Mouse (Mus musculus) intestine, postnatal 0 days (tissue): Measurements from ENCODE around the gene Fam210b. TPM values are rescaled to one million over a fixed set of nuclear protein-coding genes. Genes with fewer than 3 reads are reported as not detected.

Experiments
- ATAC-seq: fragments of 200-750 bp; cut with Nextera tagmentation; 2 replicates; pipeline ENCODE4 v1.8.0; 2017; ENCODE audit warnings: mild to moderate bottlenecking, moderate TSS enrichment, moderate library complexity
- H3K27ac ChIP-seq: fragments of 300-500 bp; sonication (generic); 2 replicates; pipeline ENCODE4 v1.5.1; 2014; ENCODE audit warnings: mild to moderate bottlenecking, low read depth, low read length, moderate library complexity
- H3K27me3 ChIP-seq: fragments of 300-500 bp; sonication (generic); replicated peaks from 2 replicates; pipeline ENCODE4 v1.6.1; 2014; ENCODE audit warnings: low read length, mixed read lengths; ENCODE audit not compliant: control insufficient read depth, insufficient read depth
- H3K36me3 ChIP-seq: fragments of 300-500 bp; sonication (generic); 2 replicates; pipeline ENCODE4 v1.6.1; 2014; ENCODE audit warnings: mild to moderate bottlenecking, moderate library complexity; ENCODE audit not compliant: control insufficient read depth, insufficient read depth
- H3K4me1 ChIP-seq: fragments of 300-500 bp; sonication (generic); replicated peaks from 2 replicates; pipeline ENCODE4 v1.6.1; 2014; ENCODE audit warnings: antibody characterized with exemption, low read length, mixed read lengths; ENCODE audit not compliant: control insufficient read depth, insufficient read depth
- H3K4me2 ChIP-seq: fragments of 300-500 bp; sonication (generic); replicated peaks from 2 replicates; pipeline ENCODE4 v1.6.1; 2014; ENCODE audit warnings: low read depth, mild to moderate bottlenecking, moderate library complexity
- H3K4me3 ChIP-seq: fragments of 300-500 bp; sonication (generic); 2 replicates; pipeline ENCODE4 v1.5.1; 2014; ENCODE audit warnings: low read depth, low read length
- H3K9ac ChIP-seq: fragments of 300-500 bp; sonication (generic); 2 replicates; pipeline ENCODE4 v1.6.1; 2014; ENCODE audit warnings: mild to moderate bottlenecking, low read depth, low read length
- H3K9me3 ChIP-seq: fragments of 300-500 bp; sonication (generic); 2 replicates; pipeline ENCODE4 v1.6.1; 2016; ENCODE audit warnings: mixed run types; ENCODE audit not compliant: control insufficient read depth
- CTCF ChIP-seq: sonication (generic); IDR thresholded peaks from 2 replicates; pipeline ENCODE4 v1.5.1; 2016; ENCODE audit warnings: low read depth, mild to moderate bottlenecking, control low read depth, antibody characterized with exemption, moderate library complexity
- WGBS: fragments of 180-500 bp; shearing (Covaris S2); extraction: QIAGEN DNeasy Blood & Tissue Kit; methylation state at CpG from one replicate; pipeline ENCODE4 v1.1.7; 2014; 5-methylcytosine and 5-hydroxymethylcytosine counted together
- polyA plus RNA-seq: library from polyadenylated mRNA; unstranded; fragments of >200 nt; fragmentation: Nextera tagmentation; extraction: Ambion mirVana; gene quantifications from 2 replicates; pipeline ENCODE4 v1.2.1, GENCODE M21; 2015

The Fam210b gene
- polyA plus RNA-seq, 1 experiment from 2014 or later, result 11.5 TPM

DNA sequence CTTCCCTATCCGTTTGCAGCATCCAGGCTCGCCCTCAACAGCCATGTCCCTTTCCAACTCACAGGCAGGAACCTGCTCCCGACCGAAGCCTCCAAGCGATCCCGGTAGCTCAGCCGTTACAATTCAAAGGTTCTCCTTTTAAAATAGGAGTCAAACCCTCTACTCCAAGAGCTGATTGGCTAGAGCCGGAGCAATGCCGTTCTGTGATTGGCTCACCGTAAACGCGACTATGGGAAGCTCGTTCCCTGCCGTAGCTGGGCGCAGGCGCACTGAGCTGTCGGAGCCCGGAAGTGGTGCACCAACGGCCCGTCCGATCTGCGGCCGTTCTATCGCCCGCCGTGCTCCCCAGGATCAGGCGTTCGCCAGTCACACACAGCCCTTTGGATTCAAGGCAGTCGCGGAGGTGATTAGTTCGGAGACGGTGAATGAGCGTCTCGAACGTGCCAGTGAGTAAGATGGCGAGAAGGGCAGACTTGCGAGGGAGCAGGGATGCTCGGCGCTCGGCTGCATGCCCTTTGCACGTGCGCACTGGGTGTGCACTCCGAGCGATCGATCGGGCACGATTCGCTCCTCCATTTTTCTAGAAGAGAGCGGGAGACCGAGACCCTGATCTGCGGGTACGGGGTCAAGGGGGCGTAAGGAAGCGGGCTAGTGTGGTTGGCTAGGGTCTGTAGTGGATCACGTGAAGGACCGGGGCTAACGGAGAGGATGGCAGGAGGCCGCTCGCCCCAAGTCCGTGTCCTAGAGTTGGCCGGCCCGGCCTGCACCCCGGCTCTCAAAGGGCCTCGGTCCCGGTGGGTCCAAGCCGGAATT is 25.3 kb downstream of the Fam210b start, which contains the start of the genes Aurka and Cstf1:
Gene Aurka, minus strand, starts transcription at position 125 of the 813 bp plus-strand sequence.
Gene Cstf1, plus strand, starts transcription at position 271 of the 813 bp plus-strand sequence.
- Histone ChIP-seq H3K9me3 (no peaks in the 10 kb centered on the region), H3K36me3 (peaks cover 45% of the 10 kb centered on the region), H3K4me1 (no peaks in the 10 kb centered on the region), H3K4me3 (peak within 1 kb of the TSS; percentile 95), H3K27me3 (no peaks in the 10 kb centered on the region), H3K27ac (peak within 1 kb of the TSS; percentile 75), H3K4me2 (peak within 1 kb of the TSS; percentile 84), H3K9ac (peak within 1 kb of the TSS; percentile 87)
- TF ChIP-seq CTCF, result no peak
- ATAC-seq, result peak; percentile 99
- WGBS, result under 1% methylated on average over 66 of the region's 66 CpGs

DNA sequence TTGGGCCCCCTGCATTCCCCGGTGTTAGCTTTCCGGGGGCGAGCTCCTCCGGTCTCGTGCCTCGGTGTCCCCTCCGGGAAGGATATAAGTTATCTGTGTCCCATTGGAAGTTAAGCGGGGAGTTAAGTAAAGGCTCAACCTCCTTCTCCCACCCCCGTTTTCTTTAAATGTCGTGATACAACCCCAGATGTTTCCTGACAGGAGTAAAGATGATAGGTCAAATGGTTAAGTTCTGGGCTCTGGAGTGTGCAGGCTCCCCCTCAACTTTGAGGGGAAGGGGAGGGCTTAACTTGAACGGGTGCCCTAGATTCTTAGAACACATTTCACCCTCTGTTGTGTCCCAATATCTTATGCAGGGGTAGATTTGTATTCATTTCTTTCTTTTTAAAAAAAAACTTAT is 25.9 kb downstream of the Fam210b start:
- no peaks in the 10 kb centered on the region for H3K9me3 ChIP-seq
- H3K9ac ChIP-seq, result peak overlapping the region; percentile 87
- WGBS, result under 1% methylated on average over 11 of the region's 11 CpGs
- peaks cover 45% of the 10 kb centered on the region for H3K36me3 ChIP-seq
- no peaks in the 10 kb centered on the region for H3K27me3 ChIP-seq
- no peak for TF ChIP-seq CTCF
- no peak for ATAC-seq
- H3K4me2 ChIP-seq, result peak overlapping the region; percentile 84
- 0 out of 2 replicates have a peak overlapping the region, but pooled peaks have one; percentile 75 for H3K27ac ChIP-seq
- H3K4me1 ChIP-seq, result no peaks in the 10 kb centered on the region
- peak overlapping the region; percentile 95 for H3K4me3 ChIP-seq

DNA sequence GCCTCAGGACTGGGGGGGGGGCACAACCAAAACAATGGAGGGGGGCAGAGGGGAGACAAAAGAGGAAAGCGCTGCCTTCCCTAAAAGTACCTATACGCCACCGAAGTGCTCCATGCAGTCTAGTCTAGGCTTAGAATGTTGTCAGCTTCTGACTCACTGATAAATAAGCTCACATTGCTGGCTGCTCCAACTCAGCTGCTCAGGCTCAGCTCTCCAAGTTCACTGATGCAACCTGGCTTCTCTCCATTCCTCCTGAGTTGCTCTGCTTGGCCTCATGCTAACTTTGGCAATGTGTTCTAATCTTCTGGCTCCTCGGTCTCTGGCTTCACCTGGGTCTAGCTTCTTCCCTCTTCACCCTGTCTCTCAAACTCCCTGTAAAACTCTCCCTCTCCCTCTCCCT is 31.2 kb downstream of the Fam210b start:
- Histone ChIP-seq H3K36me3 (peaks cover 85% of the 10 kb centered on the region), H3K4me2 (no peak overlapping the region), H3K9me3 (no peaks in the 10 kb centered on the region), H3K27me3 (no peaks in the 10 kb centered on the region), H3K4me3 (no peak overlapping the region), H3K9ac (no peak overlapping the region), H3K27ac (no peak overlapping the region), H3K4me1 (no peaks in the 10 kb centered on the region)
- TF ChIP-seq CTCF, result no peak
- 90% methylated on average over 4 of the region's 4 CpGs for WGBS
- ATAC-seq, result no peak

DNA sequence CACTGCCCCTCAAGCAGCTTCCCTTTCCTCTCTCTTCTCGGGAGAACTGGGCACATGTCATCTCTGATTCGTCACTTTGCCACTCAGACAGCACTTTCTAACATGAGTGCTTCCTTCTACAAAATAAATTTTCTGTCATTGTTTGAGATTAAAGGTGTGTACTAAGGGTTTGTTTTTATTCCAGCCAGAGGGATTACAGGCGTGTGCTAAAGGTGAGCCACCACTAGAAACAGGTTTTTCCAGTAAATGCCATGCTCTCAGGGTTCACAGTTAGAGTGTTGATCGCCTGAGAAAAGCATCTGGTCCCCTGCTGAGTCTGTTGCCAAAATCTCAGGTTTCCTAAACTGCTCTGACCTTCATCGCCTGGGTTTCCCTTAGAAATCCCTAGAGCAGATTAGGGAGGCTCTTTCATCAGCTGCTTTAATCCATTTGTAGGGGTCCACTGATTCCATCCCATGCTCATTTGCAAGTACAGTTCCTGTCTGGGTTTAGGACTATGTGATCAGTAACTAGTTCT is 31.7 kb downstream of the Fam210b start:
- no peak for TF ChIP-seq CTCF
- Histone ChIP-seq H3K36me3 (peaks cover 88% of the 10 kb centered on the region), H3K27me3 (no peaks in the 10 kb centered on the region), H3K9me3 (no peaks in the 10 kb centered on the region), H3K9ac (no peak overlapping the region), H3K4me1 (no peaks in the 10 kb centered on the region), H3K4me3 (no peak overlapping the region), H3K4me2 (no peak overlapping the region), H3K27ac (no peak overlapping the region)
- ATAC-seq, result no peak
- 52% methylated on average over 5 of the region's 5 CpGs for WGBS

DNA sequence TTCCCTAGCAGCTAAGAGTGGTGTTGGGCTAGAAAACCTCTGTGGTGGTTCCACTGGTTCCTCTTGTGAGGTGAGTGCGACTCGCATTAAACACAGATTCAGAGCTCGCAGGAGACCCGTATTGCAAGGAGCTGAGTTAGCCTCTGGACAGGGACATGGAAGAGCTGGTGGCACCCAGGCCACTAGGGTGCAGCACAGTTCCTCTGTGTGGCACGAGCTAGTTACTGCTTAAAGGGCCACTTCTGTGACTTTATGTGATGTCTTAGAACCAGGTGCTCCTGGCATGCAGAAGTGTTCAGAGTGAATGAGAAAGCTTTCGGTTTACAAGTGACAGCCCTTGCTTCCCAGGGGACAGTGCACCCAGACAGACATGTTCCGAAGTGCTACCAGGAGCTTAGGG is 33.0 kb downstream of the Fam210b start:
- peak; percentile 75 for TF ChIP-seq CTCF
- H3K27ac ChIP-seq, result no peak overlapping the region
- no peak for ATAC-seq
- peaks cover 86% of the 10 kb centered on the region for H3K36me3 ChIP-seq
- no peak overlapping the region for H3K9ac ChIP-seq
- no peaks in the 10 kb centered on the region for H3K4me1 ChIP-seq
- no peak overlapping the region for H3K4me3 ChIP-seq
- H3K27me3 ChIP-seq, result no peaks in the 10 kb centered on the region
- WGBS, result 74% methylated on average over 7 of the region's 7 CpGs
- no peak overlapping the region for H3K4me2 ChIP-seq
- H3K9me3 ChIP-seq, result no peaks in the 10 kb centered on the region

- H3K9ac ChIP-seq, result no peak overlapping the region
- no peaks in the 10 kb centered on the region for H3K27me3 ChIP-seq
- H3K4me1 ChIP-seq, result no peaks in the 10 kb centered on the region
- WGBS, result 93% methylated on average over 17 of the region's 17 CpGs
- peak overlapping the region; percentile 15; the same call in 1 of the 2 replicates for H3K27ac ChIP-seq
- no peaks in the 10 kb centered on the region for H3K9me3 ChIP-seq
- H3K36me3 ChIP-seq, result peaks cover 69% of the 10 kb centered on the region
- H3K4me2 ChIP-seq, result no peak overlapping the region
- no peak for TF ChIP-seq CTCF
- H3K4me3 ChIP-seq, result no peak overlapping the region
- ATAC-seq, result no peak
Measured at GRCm38 (mm10) chr2:172380513-172380912, 35.1 kb downstream of the Fam210b start.
